Mouse (Mus musculus): ENCODE data around the gene Slc22a23. TPM values are rescaled to one million over a fixed set of nuclear protein-coding genes. Genes with fewer than 3 reads are reported as not detected.

The Slc22a23 gene
- total and polyA plus RNA-seq, 2 experiments from 2014 or later: 10.3 to 87.9 TPM

- ATAC-seq: no peak
- Histone ChIP-seq H3K4me2 (ENCODE audit: low read depth) (no peak overlapping the region), H3K36me3 (ENCODE audit: insufficient read depth) (peaks cover 9% of the 10 kb centered on the region), H3K27ac (ENCODE audit: low read depth, low read length) (no peak overlapping the region), H3K4me1 (ENCODE audit: insufficient read depth) (no peaks in the 10 kb centered on the region), H3K27me3 (ENCODE audit: insufficient read depth, low read length) (no peaks in the 10 kb centered on the region), H3K4me3 (ENCODE audit: low read depth, low read length) (no peak overlapping the region), H3K9ac (no peak overlapping the region), H3K9me3 (ENCODE audit: low read length) (no peaks in the 10 kb centered on the region)
- 48% methylated on average over 4 of the region's 4 CpGs for WGBS
- TF ChIP-seq CTCF (IDR thresholded peaks at IDR 0.05; ENCODE audit: low read depth): no peak
- DNase-seq: no peak
Observed at GRCm38 (mm10) chr13:34211261-34211775, 133.7 kb downstream of the Slc22a23 start.

GRCm38 (mm10) chr13:34207714-34208470 is 137.1 kb downstream of the Slc22a23 start:
- ATAC-seq (no peak), DNase-seq (no peak)
- no peaks in the 10 kb centered on the region for H3K27me3 ChIP-seq (ENCODE audit: insufficient read depth, low read length)
- no peak overlapping the region for H3K4me3 ChIP-seq (ENCODE audit: low read depth, low read length)
- no peak overlapping the region for H3K27ac ChIP-seq (ENCODE audit: low read depth, low read length)
- no peak overlapping the region for H3K9ac ChIP-seq
- 58% methylated on average over 6 of the region's 6 CpGs for WGBS
- TF ChIP-seq CTCF (IDR thresholded peaks at IDR 0.05; ENCODE audit: low read depth): no peak
- H3K4me1 ChIP-seq (ENCODE audit: insufficient read depth): no peaks in the 10 kb centered on the region
- peaks cover 2% of the 10 kb centered on the region for H3K36me3 ChIP-seq (ENCODE audit: insufficient read depth)
- no peak overlapping the region for H3K4me2 ChIP-seq (ENCODE audit: low read depth)
- no peaks in the 10 kb centered on the region for H3K9me3 ChIP-seq (ENCODE audit: low read length)

- WGBS: 81% methylated on average over 3 of the region's 3 CpGs
- Histone ChIP-seq H3K27ac (ENCODE audit: low read depth, low read length) (no peak overlapping the region), H3K4me3 (ENCODE audit: low read depth, low read length) (no peak overlapping the region), H3K27me3 (ENCODE audit: insufficient read depth, low read length) (no peaks in the 10 kb centered on the region), H3K36me3 (ENCODE audit: insufficient read depth) (no peaks in the 10 kb centered on the region; the same call in none of the 2 replicates), H3K4me1 (ENCODE audit: insufficient read depth) (no peaks in the 10 kb centered on the region), H3K4me2 (ENCODE audit: low read depth) (no peak overlapping the region), H3K9ac (no peak overlapping the region), H3K9me3 (ENCODE audit: low read length) (no peaks in the 10 kb centered on the region)
- no peak for DNase-seq
- ATAC-seq: no peak
- no peak for TF ChIP-seq CTCF (IDR thresholded peaks at IDR 0.05; ENCODE audit: low read depth)
Observed at GRCm38 (mm10) chr13:34205216-34205615, 139.8 kb downstream of the Slc22a23 start.

GRCm38 (mm10) chr13:34195676-34196075 is 149.3 kb downstream of the Slc22a23 start:
- DNase-seq (no peak), ATAC-seq (no peak)
- H3K9me3 ChIP-seq (ENCODE audit: low read length): no peaks in the 10 kb centered on the region
- no peaks in the 10 kb centered on the region for H3K4me1 ChIP-seq (ENCODE audit: insufficient read depth)
- no peak overlapping the region for H3K9ac ChIP-seq
- no peak for TF ChIP-seq CTCF (IDR thresholded peaks at IDR 0.05; ENCODE audit: low read depth)
- H3K27ac ChIP-seq (ENCODE audit: low read depth, low read length): no peak overlapping the region
- H3K4me3 ChIP-seq (ENCODE audit: low read depth, low read length): no peak overlapping the region
- H3K4me2 ChIP-seq (ENCODE audit: low read depth): no peak overlapping the region
- WGBS: 76% methylated on average over 1 of the region's 1 CpGs
- H3K27me3 ChIP-seq (ENCODE audit: insufficient read depth, low read length): no peaks in the 10 kb centered on the region
- peaks cover 46% of the 10 kb centered on the region for H3K36me3 ChIP-seq (ENCODE audit: insufficient read depth)

GRCm38 (mm10) chr13:34193384-34193783 is 151.6 kb downstream of the Slc22a23 start:
- Histone ChIP-seq H3K9ac (no peak overlapping the region), H3K27me3 (ENCODE audit: insufficient read depth, low read length) (no peaks in the 10 kb centered on the region), H3K4me3 (ENCODE audit: low read depth, low read length) (no peak overlapping the region), H3K4me2 (ENCODE audit: low read depth) (no peak overlapping the region), H3K4me1 (ENCODE audit: insufficient read depth) (no peaks in the 10 kb centered on the region), H3K36me3 (ENCODE audit: insufficient read depth) (peaks cover 50% of the 10 kb centered on the region), H3K9me3 (ENCODE audit: low read length) (no peaks in the 10 kb centered on the region), H3K27ac (ENCODE audit: low read depth, low read length) (peak overlapping the region; percentile 5; the same call in 1 of the 2 replicates)
- WGBS: 32% methylated on average over 8 of the region's 8 CpGs
- no peak for DNase-seq
- no peak for ATAC-seq
- no peak for TF ChIP-seq CTCF (IDR thresholded peaks at IDR 0.05; ENCODE audit: low read depth)

GRCm38 (mm10) chr13:34192414-34193191 is 152.4 kb downstream of the Slc22a23 start:
- Histone ChIP-seq H3K9ac (no peak overlapping the region), H3K4me3 (ENCODE audit: low read depth, low read length) (no peak overlapping the region), H3K27ac (ENCODE audit: low read depth, low read length) (no peak overlapping the region), H3K36me3 (ENCODE audit: insufficient read depth) (peaks cover 54% of the 10 kb centered on the region), H3K4me1 (ENCODE audit: insufficient read depth) (no peaks in the 10 kb centered on the region), H3K4me2 (ENCODE audit: low read depth) (no peak overlapping the region), H3K27me3 (ENCODE audit: insufficient read depth, low read length) (no peaks in the 10 kb centered on the region), H3K9me3 (ENCODE audit: low read length) (no peaks in the 10 kb centered on the region)
- DNase-seq (peak; percentile 51), ATAC-seq (peak; percentile 84)
- WGBS: 57% methylated on average over 8 of the region's 8 CpGs
- TF ChIP-seq CTCF (IDR thresholded peaks at IDR 0.05; ENCODE audit: low read depth): peak; percentile 58

- no peaks in the 10 kb centered on the region for H3K4me1 ChIP-seq (ENCODE audit: insufficient read depth)
- H3K36me3 ChIP-seq (ENCODE audit: insufficient read depth): peaks cover 40% of the 10 kb centered on the region
- ATAC-seq (peak; percentile 94), DNase-seq (peak; percentile 85)
- no peak overlapping the region for H3K27ac ChIP-seq (ENCODE audit: low read depth, low read length)
- no peak overlapping the region for H3K9ac ChIP-seq
- no peaks in the 10 kb centered on the region for H3K27me3 ChIP-seq (ENCODE audit: insufficient read depth, low read length)
- no peak overlapping the region for H3K4me2 ChIP-seq (ENCODE audit: low read depth)
- no peak overlapping the region for H3K4me3 ChIP-seq (ENCODE audit: low read depth, low read length)
- H3K9me3 ChIP-seq (ENCODE audit: low read length): no peaks in the 10 kb centered on the region
- TF ChIP-seq CTCF (IDR thresholded peaks at IDR 0.05; ENCODE audit: low read depth): peak; percentile 90
- 11% methylated on average over 5 of the region's 5 CpGs for WGBS
Observed at GRCm38 (mm10) chr13:34187571-34187970, 157.4 kb downstream of the Slc22a23 start.
